9 mouse cellular contexts compared by ENCODE assay signal in genomic region chr16:92319353-92320109, GRCm38 (mm10). TPM values are rescaled to one million over a fixed set of nuclear protein-coding genes. Genes with fewer than 3 reads are reported as not detected.
A peak's percentile ranks its signal among the peaks of the same experiment; 100 is the strongest.
DNase-seq lines count a peak whose midpoint lies in the region; ATAC-seq and TF ChIP-seq lines count a peak whose summit lies in the region.
"Had no signal": no experiment of that assay in that cellular context is flagged by ENCODE, and none has a peak within 500 bp of the region (broad histone marks: within the 10 kb centered on the region; RNA-seq: fewer than 3 reads in every experiment).

No protein-coding gene starts in this region.

- TF ChIP-seq EP300 in ES-Bruce4 (IDR thresholded peaks at IDR 0.05; ENCODE audit: insufficient read depth, low read depth, low read length), result no peak

- H3K27me3 ChIP-seq in kidney, adult 2 months (replicated peaks; ENCODE audit: control insufficient read depth, insufficient read depth, low read length), result no peaks in the 10 kb centered on the region
- H3K27me3 ChIP-seq in ES-Bruce4 (ENCODE audit: control insufficient read depth, insufficient read depth, low read length, poor library complexity, severe bottlenecking), result no peaks in the 10 kb centered on the region

- H3K9me3 ChIP-seq in ES-Bruce4 (replicated peaks; ENCODE audit: control insufficient read depth, insufficient read depth, low read length, poor library complexity, severe bottlenecking), result no peaks in the 10 kb centered on the region

- ATAC-seq in megakaryocyte, adult 5-6 weeks (ENCODE audit: poor library complexity, severe bottlenecking), result peak; percentile 86
- ATAC-seq in cerebellum, adult (ENCODE audit: insufficient number of reproducible peaks, low FRiP score, low TSS enrichment), result no peak

- no peaks in the 10 kb centered on the region for H3K36me3 ChIP-seq in kidney, adult 2 months (ENCODE audit: control insufficient read depth, insufficient read depth, low read length)
- H3K36me3 ChIP-seq in ES-Bruce4 (ENCODE audit: control insufficient read depth, insufficient read depth, low read length, poor library complexity, severe bottlenecking), result no peaks in the 10 kb centered on the region

- no peak overlapping the region for H3K4me3 ChIP-seq in kidney, adult 2 months (ENCODE audit: insufficient read depth, low read depth, low read length)
- H3K4me3 ChIP-seq in ES-Bruce4 (ENCODE audit: low read depth, low read length), result no peak overlapping the region

- no peak overlapping the region for H3K27ac ChIP-seq in kidney, adult 2 months (ENCODE audit: insufficient read depth, low read depth, low read length)
- no peak overlapping the region for H3K27ac ChIP-seq in ES-Bruce4 (ENCODE audit: insufficient read depth, low read length)

- H3K9ac ChIP-seq in ES-Bruce4 (ENCODE audit: low read depth, poor library complexity, severe bottlenecking), result no peak overlapping the region

- H3K4me1 ChIP-seq in kidney, adult 2 months (ENCODE audit: control insufficient read depth, insufficient read depth, low read length), result no peaks in the 10 kb centered on the region
- no peaks in the 10 kb centered on the region for H3K4me1 ChIP-seq in ES-Bruce4 (ENCODE audit: control insufficient read depth, insufficient read depth, low read length)

- no peak for TF ChIP-seq POLR2A in kidney, adult 2 months (IDR thresholded peaks at IDR 0.05; ENCODE audit: low read depth, low read length)
- no peak for TF ChIP-seq POLR2A in ES-Bruce4 (IDR thresholded peaks at IDR 0.05; ENCODE audit: insufficient read depth, low read length)

- peak; percentile 38 for TF ChIP-seq CTCF in kidney, adult 2 months (conservative IDR thresholded peaks at IDR 0.05; ENCODE audit: insufficient read depth, insufficient read length, low read depth, low read length)
- peak; percentile 72 for TF ChIP-seq CTCF in ES-Bruce4 (IDR thresholded peaks at IDR 0.05; ENCODE audit: low read depth, low read length)

- peak; percentile 17 for DNase-seq in kidney, adult 2 months
- no peak for DNase-seq in kidney, postnatal 14 days
- peak; percentile 63 for DNase-seq in c-Kit-positive CD71-negative TER-119-negative erythroid progenitor cells, embryonic 14.5 days (ENCODE audit: low read depth)
- DNase-seq in induced T-regulatory cell, adult 2 months (ENCODE audit: low read depth), result peak; percentile 68
- DNase-seq in testis, postnatal 10 days (ENCODE audit: low spot score), result peak; percentile 80

- 71% methylated on average over 20 of the region's 20 CpGs for WGBS in kidney, adult 2 months

RNA-seq across cellular contexts. Expression of gene Fam243, which starts 1.7 kb away (rescaled TPM):
- 0.56 and 0.74 TPM in 2 replicates for polyA plus RNA-seq in kidney, adult 2 months (2012; rRNA removed)
- polyA plus RNA-seq in ES-Bruce4 (2011; ENCODE audit: insufficient read depth, insufficient read length, low read depth, missing spikeins), result not detected in 2 replicates
- not detected in 2 replicates for total RNA-seq in megakaryocyte, adult 5-6 weeks (2015)
- total RNA-seq in megakaryocyte, adult 5-6 weeks (2017), result not detected in 2 replicates
- polyA plus RNA-seq: liver, embryonic 16.5 days had no signal

RNA-seq across cellular contexts. Expression of gene Smim11, which starts 18.4 kb away (rescaled TPM):
- polyA plus RNA-seq in kidney, adult 2 months (2012; rRNA removed), result 30.4 and 32.6 TPM in 2 replicates
- 28.7 and 37.2 TPM in 2 replicates for polyA plus RNA-seq in ES-Bruce4 (2011; ENCODE audit: insufficient read depth, insufficient read length, low read depth, missing spikeins)
- 68.8 and 83.8 TPM in 2 replicates for total RNA-seq in megakaryocyte, adult 5-6 weeks (2015)
- 122 and 134 TPM in 2 replicates for total RNA-seq in megakaryocyte, adult 5-6 weeks (2017)

RNA-seq across cellular contexts. Expression of gene Kcne2, which starts 27.3 kb away (rescaled TPM):
- polyA plus RNA-seq in kidney, adult 2 months (2012; rRNA removed), result not detected in 2 replicates
- not detected in 2 replicates for polyA plus RNA-seq in ES-Bruce4 (2011; ENCODE audit: insufficient read depth, insufficient read length, low read depth, missing spikeins)
- total RNA-seq in megakaryocyte, adult 5-6 weeks (2015), result not detected in 2 replicates
- not detected in 2 replicates for total RNA-seq in megakaryocyte, adult 5-6 weeks (2017)
- polyA plus RNA-seq: liver, embryonic 16.5 days had no signal

RNA-seq across cellular contexts. Expression of gene Kcne1, which starts 39.7 kb away (rescaled TPM):
- 34.3 and 37.4 TPM in 2 replicates for polyA plus RNA-seq in kidney, adult 2 months (2012; rRNA removed)
- not detected in 2 replicates for polyA plus RNA-seq in ES-Bruce4 (2011; ENCODE audit: insufficient read depth, insufficient read length, low read depth, missing spikeins)
- not detected in 2 replicates for total RNA-seq in megakaryocyte, adult 5-6 weeks (2015)
- not detected in 2 replicates for total RNA-seq in megakaryocyte, adult 5-6 weeks (2017)
- polyA plus RNA-seq: liver, embryonic 16.5 days had no signal
